Mouse (Mus musculus): ENCODE results near the gene Npr2. TPM values are rescaled to one million over a fixed set of nuclear protein-coding genes. Genes with fewer than 3 reads are reported as not detected.
"Not testable (repeated sequence)": the region's sequence is repeated elsewhere in the genome, so short reads cannot be mapped to it uniquely, and the experiment has no call there.

Gene Npr2
- 10 to 100 TPM; 47.8 to 49.0 TPM for total RNA-seq (2021)
- long read RNA-seq, partial matches to known transcripts = 1 of 10 reads
- long read RNA-seq, other reads (novel, unspliced or antisense) = 5 of 10 reads

GRCm38 (mm10) chr4:43631046-43631955 is at the start of gene Npr2:
Gene Npr2, plus strand, starts transcription at chr4:43631935.
- DNase-seq (ENCODE audit: low spot score in 2 of 2) = peak; percentile 62 to 63

GRCm38 (mm10) chr4:43582241-43582640 is 49.5 kb upstream of the Npr2 start:
- no peak for DNase-seq (ENCODE audit: low spot score in 2 of 2)

GRCm38 (mm10) chr4:43583421-43583820 is 48.3 kb upstream of the Npr2 start:
- no peak for DNase-seq (ENCODE audit: low spot score in 2 of 2)

- DNase-seq (ENCODE audit: low spot score in 2 of 2) = no peak
Observed at GRCm38 (mm10) chr4:43584444-43585416, 47.0 kb upstream of the Npr2 start, which contains the start of gene Msmp. Gene Msmp, minus strand, starts transcription at chr4:43584494.

- DNase-seq (ENCODE audit: low spot score in 2 of 2) = no peak
Observed at GRCm38 (mm10) chr4:43585682-43586081, 46.1 kb upstream of the Npr2 start.

- no peak for DNase-seq (ENCODE audit: low spot score in 2 of 2)
Observed at GRCm38 (mm10) chr4:43586411-43586810, 45.3 kb upstream of the Npr2 start.

- DNase-seq (ENCODE audit: low spot score in 2 of 2) = no peak
Observed at GRCm38 (mm10) chr4:43587681-43588080, 44.1 kb upstream of the Npr2 start.

GRCm38 (mm10) chr4:43591543-43591942 is 40.2 kb upstream of the Npr2 start:
- DNase-seq (ENCODE audit: low spot score in 2 of 2) = no peak

- DNase-seq (ENCODE audit: low spot score in 2 of 2) = no peak
Observed at GRCm38 (mm10) chr4:43591961-43592360, 39.8 kb upstream of the Npr2 start.

- no peak for DNase-seq (ENCODE audit: low spot score in 2 of 2)
Observed at GRCm38 (mm10) chr4:43593453-43593852, 38.3 kb upstream of the Npr2 start.

GRCm38 (mm10) chr4:43596597-43596996 is 35.1 kb upstream of the Npr2 start:
- DNase-seq (ENCODE audit: low spot score in 2 of 2) = not testable (repeated sequence)

GRCm38 (mm10) chr4:43598200-43598599 is 33.5 kb upstream of the Npr2 start:
- no peak for DNase-seq (ENCODE audit: low spot score in 2 of 2)

GRCm38 (mm10) chr4:43598650-43599380 is 32.9 kb upstream of the Npr2 start:
- DNase-seq (ENCODE audit: low spot score in 2 of 2) = no peak

GRCm38 (mm10) chr4:43600195-43600934 is 31.4 kb upstream of the Npr2 start:
- no peak for DNase-seq (ENCODE audit: low spot score in 2 of 2)

GRCm38 (mm10) chr4:43604099-43604498 is 27.6 kb upstream of the Npr2 start:
- no peak for DNase-seq (ENCODE audit: low spot score in 2 of 2)

GRCm38 (mm10) chr4:43604751-43605685 is 26.7 kb upstream of the Npr2 start:
- no peak for DNase-seq (ENCODE audit: low spot score in 2 of 2)

GRCm38 (mm10) chr4:43612534-43612933 is 19.2 kb upstream of the Npr2 start:
- no peak for DNase-seq (ENCODE audit: low spot score in 2 of 2)

GRCm38 (mm10) chr4:43613060-43613730 is 18.5 kb upstream of the Npr2 start:
- no peak for DNase-seq (ENCODE audit: low spot score in 2 of 2)

Measured in layer of hippocampus, postnatal 10 days (tissue).